Mouse (Mus musculus): ENCODE results near the gene Rrn3. TPM values are rescaled to one million over a fixed set of nuclear protein-coding genes. Genes with fewer than 3 reads are reported as not detected.

Rrn3 gene
- polyA plus RNA-seq, 1 experiment from 2014 or later = 55.2 TPM

DNA sequence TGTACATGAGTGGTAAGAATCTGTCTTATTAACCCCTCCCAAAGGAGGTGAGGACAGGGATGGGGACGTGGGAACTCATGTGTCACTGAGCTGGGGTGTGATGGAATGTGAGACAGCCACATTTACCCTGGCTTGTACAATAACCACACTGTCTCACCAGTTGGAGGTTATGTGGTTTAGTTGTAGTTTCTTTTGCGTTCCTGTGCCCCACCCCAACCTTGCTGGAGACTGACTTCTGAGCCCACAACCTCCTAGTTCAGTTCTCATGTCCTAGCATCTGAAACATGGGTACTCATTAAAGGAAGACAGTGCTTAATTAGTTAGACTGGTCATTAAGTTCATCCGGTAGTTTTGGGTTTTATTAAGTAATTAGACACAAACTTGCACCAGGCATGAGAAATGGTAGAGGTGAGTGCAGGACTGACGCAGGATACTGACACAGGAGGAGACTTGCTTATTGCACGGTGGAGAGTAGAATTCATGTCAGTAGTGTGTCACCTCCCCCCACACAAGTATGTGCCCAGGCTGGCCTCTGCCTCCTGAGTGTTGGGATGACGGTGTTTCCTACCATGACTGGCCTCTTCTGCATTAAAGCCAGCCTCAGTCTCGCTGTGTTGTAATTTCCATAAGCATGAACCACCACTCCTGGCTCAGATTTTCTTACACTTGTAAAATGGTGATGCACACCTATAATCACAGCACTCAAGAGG is 45.4 kb downstream of the Rrn3 start:
- WGBS = 68% methylated on average over 7 of the region's 7 CpGs
- H3K4me3 ChIP-seq (replicated peaks; ENCODE audit: low read length) = no peak overlapping the region
- no peak overlapping the region for H3K9ac ChIP-seq (ENCODE audit: low read length)
- no peak overlapping the region for H3K27ac ChIP-seq (ENCODE audit: low read length)
- peaks cover 25% of the 10 kb centered on the region; the same call in 1 of the 2 replicates for H3K36me3 ChIP-seq (ENCODE audit: control insufficient read depth, insufficient read depth, low read length)
- ATAC-seq (ENCODE audit: insufficient read depth, low FRiP score) = no peak
- H3K4me2 ChIP-seq (ENCODE audit: low read depth, low read length) = no peak overlapping the region
- no peaks in the 10 kb centered on the region for H3K9me3 ChIP-seq (replicated peaks; ENCODE audit: control insufficient read depth, low read length)
- H3K4me1 ChIP-seq (ENCODE audit: control insufficient read depth, insufficient read depth, low read length) = peaks cover under 1% of the 10 kb centered on the region; the same call in 1 of the 2 replicates
- no peaks in the 10 kb centered on the region for H3K27me3 ChIP-seq (ENCODE audit: control insufficient read depth, insufficient read depth, low read length)

DNA sequence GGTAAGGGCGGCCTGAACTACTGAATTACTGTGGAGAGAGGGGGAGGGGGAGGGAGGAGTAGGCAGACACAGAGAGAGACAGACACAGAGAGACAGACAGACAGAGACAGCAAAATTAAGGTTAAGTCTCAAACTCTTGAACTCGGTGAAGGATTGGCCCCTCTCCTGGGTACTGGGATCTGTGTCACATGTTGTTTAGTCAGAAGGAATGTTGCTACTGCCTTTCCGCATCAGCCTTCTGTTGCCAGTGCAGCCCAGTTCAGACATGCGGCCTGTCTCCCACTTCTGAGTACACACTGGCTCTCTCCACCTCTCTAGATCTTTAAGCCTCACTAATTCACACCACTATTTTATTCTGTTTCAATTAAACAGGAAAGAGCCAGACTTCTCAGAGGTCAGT is 46.0 kb downstream of the Rrn3 start:
- peaks cover 26% of the 10 kb centered on the region; the same call in 1 of the 2 replicates for H3K36me3 ChIP-seq (ENCODE audit: control insufficient read depth, insufficient read depth, low read length)
- H3K27ac ChIP-seq (ENCODE audit: low read length) = no peak overlapping the region
- H3K4me2 ChIP-seq (ENCODE audit: low read depth, low read length) = no peak overlapping the region
- no peaks in the 10 kb centered on the region for H3K4me1 ChIP-seq (ENCODE audit: control insufficient read depth, insufficient read depth, low read length)
- no peaks in the 10 kb centered on the region for H3K9me3 ChIP-seq (replicated peaks; ENCODE audit: control insufficient read depth, low read length)
- H3K4me3 ChIP-seq (replicated peaks; ENCODE audit: low read length) = no peak overlapping the region
- H3K27me3 ChIP-seq (ENCODE audit: control insufficient read depth, insufficient read depth, low read length) = no peaks in the 10 kb centered on the region
- no peak for ATAC-seq (ENCODE audit: insufficient read depth, low FRiP score)
- no peak overlapping the region for H3K9ac ChIP-seq (ENCODE audit: low read length)
- 85% methylated on average over 4 of the region's 4 CpGs for WGBS

DNA sequence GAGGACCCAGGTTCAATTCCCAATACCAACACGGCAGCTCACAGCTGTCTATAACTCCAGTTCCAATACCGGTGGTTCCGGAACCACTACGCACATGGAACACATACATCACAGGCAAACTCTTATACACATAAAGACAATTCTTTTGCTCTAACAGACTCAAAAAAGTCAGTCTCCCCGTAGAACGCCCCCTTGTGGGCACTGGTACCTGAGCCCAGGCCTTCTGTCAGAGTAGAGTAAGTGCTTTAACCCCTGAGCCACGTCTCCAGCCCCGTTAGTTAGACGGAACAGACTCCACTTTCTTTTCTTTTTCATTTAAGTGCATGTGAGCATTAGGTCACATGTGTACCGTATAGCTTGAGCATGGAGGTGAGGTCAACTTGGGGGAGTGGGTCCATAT is 49.9 kb downstream of the Rrn3 start:
- no peak overlapping the region for H3K9ac ChIP-seq (ENCODE audit: low read length)
- H3K4me1 ChIP-seq (ENCODE audit: control insufficient read depth, insufficient read depth, low read length) = no peaks in the 10 kb centered on the region
- 88% methylated on average over 10 of the region's 10 CpGs for WGBS
- H3K27ac ChIP-seq (ENCODE audit: low read length) = no peak overlapping the region
- no peaks in the 10 kb centered on the region for H3K9me3 ChIP-seq (replicated peaks; ENCODE audit: control insufficient read depth, low read length)
- H3K4me2 ChIP-seq (ENCODE audit: low read depth, low read length) = no peak overlapping the region
- H3K4me3 ChIP-seq (replicated peaks; ENCODE audit: low read length) = no peak overlapping the region
- peaks cover 54% of the 10 kb centered on the region for H3K36me3 ChIP-seq (ENCODE audit: control insufficient read depth, insufficient read depth, low read length)
- ATAC-seq (ENCODE audit: insufficient read depth, low FRiP score) = no peak
- H3K27me3 ChIP-seq (ENCODE audit: control insufficient read depth, insufficient read depth, low read length) = no peaks in the 10 kb centered on the region

DNA sequence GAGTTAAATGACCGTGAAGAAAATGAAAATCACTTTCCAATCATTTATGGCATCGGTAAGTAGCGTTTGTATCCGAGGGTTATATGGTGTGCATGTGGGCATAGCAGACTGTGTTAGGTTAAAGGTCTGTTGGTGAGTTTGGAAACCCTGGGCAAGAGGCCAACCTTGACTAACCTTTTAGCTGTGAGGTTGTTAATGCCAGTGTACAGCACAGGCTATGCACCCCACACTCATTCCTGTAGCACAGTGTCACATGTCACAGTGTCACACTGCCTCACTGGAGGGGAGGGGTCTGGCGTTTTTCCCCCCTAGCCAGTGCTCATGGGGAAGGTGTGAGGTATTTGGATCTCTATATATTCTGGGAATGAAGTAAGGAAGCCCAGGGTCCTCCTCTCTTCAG is 51.1 kb downstream of the Rrn3 start:
- H3K36me3 ChIP-seq (ENCODE audit: control insufficient read depth, insufficient read depth, low read length) = peaks cover 61% of the 10 kb centered on the region
- 85% methylated on average over 5 of the region's 5 CpGs for WGBS

DNA sequence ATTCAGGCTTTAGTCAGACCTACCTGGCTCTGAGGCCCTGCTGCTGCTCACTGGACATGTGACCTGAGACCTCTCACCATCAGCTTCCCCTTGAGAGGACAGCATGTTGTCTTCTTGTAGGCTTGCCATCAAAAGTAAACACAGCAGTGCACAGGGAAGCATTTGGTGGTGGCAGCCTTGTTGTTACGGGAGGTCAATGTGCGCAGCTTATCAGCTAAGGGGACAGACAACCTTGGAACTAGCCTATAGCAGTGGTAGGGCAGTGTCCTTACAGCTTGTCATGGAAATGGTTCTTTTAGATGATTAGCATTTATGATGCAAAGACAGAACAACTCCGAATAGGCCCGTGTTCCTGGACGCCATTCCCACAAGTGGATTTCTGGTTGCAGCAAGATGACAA is 53.9 kb downstream of the Rrn3 start:
- Histone ChIP-seq H3K36me3 (ENCODE audit: control insufficient read depth, insufficient read depth, low read length) (peaks cover 59% of the 10 kb centered on the region), H3K9me3 (replicated peaks; ENCODE audit: control insufficient read depth, low read length) (no peaks in the 10 kb centered on the region), H3K4me3 (replicated peaks; ENCODE audit: low read length) (no peak overlapping the region), H3K27me3 (ENCODE audit: control insufficient read depth, insufficient read depth, low read length) (no peaks in the 10 kb centered on the region), H3K4me2 (ENCODE audit: low read depth, low read length) (no peak overlapping the region), H3K4me1 (ENCODE audit: control insufficient read depth, insufficient read depth, low read length) (no peaks in the 10 kb centered on the region), H3K27ac (ENCODE audit: low read length) (no peak overlapping the region), H3K9ac (ENCODE audit: low read length) (no peak overlapping the region)
- WGBS = 92% methylated on average over 5 of the region's 5 CpGs
- ATAC-seq (ENCODE audit: insufficient read depth, low FRiP score) = no peak

More for the DNA sequence above, 51.1 kb downstream of the Rrn3 start:
- H3K4me1 ChIP-seq (ENCODE audit: control insufficient read depth, insufficient read depth, low read length) = no peaks in the 10 kb centered on the region
- H3K9me3 ChIP-seq (replicated peaks; ENCODE audit: control insufficient read depth, low read length) = no peaks in the 10 kb centered on the region
- no peak overlapping the region for H3K27ac ChIP-seq (ENCODE audit: low read length)
- no peaks in the 10 kb centered on the region for H3K27me3 ChIP-seq (ENCODE audit: control insufficient read depth, insufficient read depth, low read length)
- ATAC-seq (ENCODE audit: insufficient read depth, low FRiP score) = no peak
- no peak overlapping the region for H3K4me2 ChIP-seq (ENCODE audit: low read depth, low read length)
- no peak overlapping the region for H3K9ac ChIP-seq (ENCODE audit: low read length)
- H3K4me3 ChIP-seq (replicated peaks; ENCODE audit: low read length) = no peak overlapping the region

DNA sequence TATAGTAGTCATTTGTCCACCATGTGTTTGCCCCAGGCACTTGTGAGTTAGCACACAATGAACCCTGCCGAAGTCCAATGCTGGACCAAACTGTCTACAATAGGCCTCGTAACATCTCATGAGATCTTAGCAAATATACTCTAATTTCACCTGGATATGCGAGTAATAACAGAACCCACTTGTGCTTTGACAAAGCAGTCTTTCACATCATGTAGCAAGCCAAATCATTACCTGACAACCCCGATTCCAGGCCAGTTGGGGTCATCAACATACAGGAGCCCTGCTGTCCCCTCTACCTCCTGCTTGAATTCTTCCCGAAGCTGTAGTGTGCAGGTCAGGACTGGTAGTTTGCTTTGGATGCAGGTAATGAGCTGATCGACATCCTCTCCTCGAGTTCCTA is 59.5 kb downstream of the Rrn3 start:
- H3K4me2 ChIP-seq (ENCODE audit: low read depth, low read length) = no peak overlapping the region
- H3K4me1 ChIP-seq (ENCODE audit: control insufficient read depth, insufficient read depth, low read length) = no peaks in the 10 kb centered on the region
- H3K27me3 ChIP-seq (ENCODE audit: control insufficient read depth, insufficient read depth, low read length) = no peaks in the 10 kb centered on the region
- no peak for ATAC-seq (ENCODE audit: insufficient read depth, low FRiP score)
- no peak overlapping the region for H3K9ac ChIP-seq (ENCODE audit: low read length)
- H3K27ac ChIP-seq (ENCODE audit: low read length) = no peak overlapping the region
- H3K9me3 ChIP-seq (replicated peaks; ENCODE audit: control insufficient read depth, low read length) = no peaks in the 10 kb centered on the region
- WGBS = 89% methylated on average over 7 of the region's 7 CpGs
- peaks cover 51% of the 10 kb centered on the region; the same call in 1 of the 2 replicates for H3K36me3 ChIP-seq (ENCODE audit: control insufficient read depth, insufficient read depth, low read length)
- no peak overlapping the region for H3K4me3 ChIP-seq (replicated peaks; ENCODE audit: low read length)

DNA sequence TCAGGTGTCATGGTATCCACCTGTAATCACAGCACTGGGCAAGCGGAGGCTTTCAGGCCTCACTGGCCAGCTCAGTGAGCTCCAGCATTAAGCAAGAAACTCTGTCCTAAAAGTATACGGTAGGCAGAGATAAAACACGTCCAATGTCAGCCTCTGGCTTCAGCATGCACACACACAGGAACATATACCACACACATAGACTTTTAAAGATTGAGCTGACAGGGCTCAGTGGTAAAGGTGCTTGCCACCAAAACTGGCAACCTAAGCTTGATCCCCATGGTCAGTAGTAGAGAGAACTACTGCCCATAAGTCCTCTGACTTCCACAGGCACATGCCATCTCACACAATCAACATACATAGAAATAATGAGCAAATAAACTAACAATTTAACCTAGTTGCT is 60.4 kb downstream of the Rrn3 start:
- H3K36me3 ChIP-seq (ENCODE audit: control insufficient read depth, insufficient read depth, low read length) = peaks cover 50% of the 10 kb centered on the region; the same call in 1 of the 2 replicates
- no peak overlapping the region for H3K4me2 ChIP-seq (ENCODE audit: low read depth, low read length)
- H3K9ac ChIP-seq (ENCODE audit: low read length) = no peak overlapping the region
- H3K4me3 ChIP-seq (replicated peaks; ENCODE audit: low read length) = no peak overlapping the region
- no peaks in the 10 kb centered on the region for H3K9me3 ChIP-seq (replicated peaks; ENCODE audit: control insufficient read depth, low read length)
- no peak overlapping the region for H3K27ac ChIP-seq (ENCODE audit: low read length)
- ATAC-seq (ENCODE audit: insufficient read depth, low FRiP score) = no peak
- no peaks in the 10 kb centered on the region for H3K27me3 ChIP-seq (ENCODE audit: control insufficient read depth, insufficient read depth, low read length)
- WGBS = 94% methylated on average over 3 of the region's 3 CpGs
- H3K4me1 ChIP-seq (ENCODE audit: control insufficient read depth, insufficient read depth, low read length) = no peaks in the 10 kb centered on the region

DNA sequence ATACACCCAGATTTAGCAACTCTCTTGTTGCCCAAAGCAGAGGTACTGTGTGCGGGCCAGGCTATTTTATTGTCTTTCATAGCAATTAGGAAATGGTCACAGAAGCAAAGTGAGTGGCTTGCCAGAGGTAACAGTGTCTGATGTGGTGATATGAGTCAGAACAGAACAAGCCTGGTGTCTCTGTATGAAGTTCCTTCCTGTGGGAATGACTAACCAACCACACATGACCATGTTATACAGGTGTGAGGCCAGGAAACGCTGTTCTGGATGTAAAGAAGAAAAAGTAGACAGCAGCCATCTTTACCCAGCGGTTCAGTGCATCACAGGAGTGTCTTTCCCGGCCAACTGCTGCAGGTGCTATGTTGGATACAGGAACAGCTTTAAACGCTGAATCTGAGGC is 64.5 kb downstream of the Rrn3 start:
- no peak overlapping the region for H3K27ac ChIP-seq (ENCODE audit: low read length)
- WGBS = 95% methylated on average over 5 of the region's 5 CpGs
- H3K9me3 ChIP-seq (replicated peaks; ENCODE audit: control insufficient read depth, low read length) = no peaks in the 10 kb centered on the region
- no peak overlapping the region for H3K4me2 ChIP-seq (ENCODE audit: low read depth, low read length)
- H3K27me3 ChIP-seq (ENCODE audit: control insufficient read depth, insufficient read depth, low read length) = no peaks in the 10 kb centered on the region
- H3K4me1 ChIP-seq (ENCODE audit: control insufficient read depth, insufficient read depth, low read length) = no peaks in the 10 kb centered on the region
- H3K4me3 ChIP-seq (replicated peaks; ENCODE audit: low read length) = no peak overlapping the region
- no peak overlapping the region for H3K9ac ChIP-seq (ENCODE audit: low read length)
- H3K36me3 ChIP-seq (ENCODE audit: control insufficient read depth, insufficient read depth, low read length) = peaks cover 34% of the 10 kb centered on the region; the same call in 1 of the 2 replicates
- ATAC-seq (ENCODE audit: insufficient read depth, low FRiP score) = no peak

DNA sequence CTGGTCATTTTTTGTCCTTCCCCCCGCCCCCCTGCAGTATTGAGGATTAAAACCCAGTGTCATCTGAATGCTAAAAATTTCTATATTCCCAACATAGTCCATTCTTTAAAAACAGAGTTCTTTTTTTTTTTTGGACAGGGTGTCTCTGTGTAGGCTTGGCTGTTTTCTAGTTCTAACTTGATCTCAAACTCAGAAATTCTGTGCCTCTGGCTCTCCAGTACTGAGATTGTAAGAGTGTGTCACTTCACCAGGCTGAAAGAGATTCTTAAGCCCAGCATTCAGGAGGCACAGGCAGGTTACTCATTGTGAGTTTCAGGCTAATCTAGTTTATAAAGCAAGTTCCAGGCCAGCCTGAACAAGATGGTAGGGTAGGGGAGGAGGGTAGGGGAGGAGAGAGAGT is 66.2 kb downstream of the Rrn3 start:
- H3K27me3 ChIP-seq (ENCODE audit: control insufficient read depth, insufficient read depth, low read length) = no peaks in the 10 kb centered on the region
- no peak overlapping the region for H3K4me2 ChIP-seq (ENCODE audit: low read depth, low read length)
- no peak for ATAC-seq (ENCODE audit: insufficient read depth, low FRiP score)
- WGBS = 88% methylated on average over 1 of the region's 1 CpGs
- peaks cover 32% of the 10 kb centered on the region; the same call in 1 of the 2 replicates for H3K36me3 ChIP-seq (ENCODE audit: control insufficient read depth, insufficient read depth, low read length)
- no peak overlapping the region for H3K9ac ChIP-seq (ENCODE audit: low read length)
- H3K4me3 ChIP-seq (replicated peaks; ENCODE audit: low read length) = no peak overlapping the region
- no peaks in the 10 kb centered on the region for H3K9me3 ChIP-seq (replicated peaks; ENCODE audit: control insufficient read depth, low read length)
- no peak overlapping the region for H3K27ac ChIP-seq (ENCODE audit: low read length)
- H3K4me1 ChIP-seq (ENCODE audit: control insufficient read depth, insufficient read depth, low read length) = no peaks in the 10 kb centered on the region

Measured in stomach, embryonic 16.5 days (tissue).